Mouse (Mus musculus): ENCODE data around the gene Atp8a2. TPM values are rescaled to one million over a fixed set of nuclear protein-coding genes. Genes with fewer than 3 reads are reported as not detected.

Gene Atp8a2
- polyA plus RNA-seq, 1 experiment: 0.01 TPM

- no peaks in the 10 kb centered on the region for H3K79me2 ChIP-seq (ENCODE audit: control insufficient read depth, insufficient read depth)
- no peaks in the 10 kb centered on the region for H3K36me3 ChIP-seq (ENCODE audit: control insufficient read depth, insufficient read depth)
- peak in 1 of 3 experiments; percentile 14 for TF ChIP-seq MYOG (IDR thresholded peaks at IDR 0.05; ENCODE audit: control insufficient read depth in 1 of 3, insufficient read depth in 1 of 3, insufficient read length in 2 of 3, low read depth in 2 of 3)
- TF ChIP-seq POLR2A (IDR thresholded peaks at IDR 0.05; ENCODE audit: insufficient read length, low read depth): no peak
- TF ChIP-seq TCF3 (IDR thresholded peaks at IDR 0.05; ENCODE audit: insufficient read length, low read depth): no peak
- TF ChIP-seq REST (IDR thresholded peaks at IDR 0.05; ENCODE audit: insufficient read depth, insufficient read length): no peak
- TF ChIP-seq SRF (IDR thresholded peaks at IDR 0.05; ENCODE audit: control insufficient read depth, insufficient read length, low read depth): no peak
- no peak overlapping the region for H3ac ChIP-seq (ENCODE audit: control insufficient read depth, insufficient read length)
- H3K4me3 ChIP-seq: no peak overlapping the region
- peaks cover 6% of the 10 kb centered on the region for H3K27me3 ChIP-seq (ENCODE audit: control insufficient read depth, insufficient read depth, insufficient read length)
- no peak overlapping the region for H3K4me2 ChIP-seq (ENCODE audit: low read depth)
These were observed 521.6 kb downstream of the Atp8a2 start for GRCm38 (mm10) chr14:59675330-59675729.

GRCm38 (mm10) chr14:59674556-59674955 is 522.4 kb downstream of the Atp8a2 start:
- Histone ChIP-seq H3K4me3 (no peak overlapping the region), H3K27me3 (ENCODE audit: control insufficient read depth, insufficient read depth, insufficient read length) (peaks cover 6% of the 10 kb centered on the region), H3K36me3 (ENCODE audit: control insufficient read depth, insufficient read depth) (no peaks in the 10 kb centered on the region), H3K79me2 (ENCODE audit: control insufficient read depth, insufficient read depth) (no peaks in the 10 kb centered on the region), H3K4me2 (ENCODE audit: low read depth) (no peak overlapping the region), H3ac (ENCODE audit: control insufficient read depth, insufficient read length) (no peak overlapping the region)
- no peak for TF ChIP-seq REST (IDR thresholded peaks at IDR 0.05; ENCODE audit: insufficient read depth, insufficient read length)
- no peak for TF ChIP-seq POLR2AphosphoS2 (IDR thresholded peaks at IDR 0.05; ENCODE audit: insufficient read length, low read depth)
- no peak for TF ChIP-seq MYOD1 (IDR thresholded peaks at IDR 0.05; ENCODE audit: control insufficient read depth in 1 of 3, insufficient read length in 2 of 3, low read depth in 2 of 3)
- TF ChIP-seq POLR2A (IDR thresholded peaks at IDR 0.05; ENCODE audit: insufficient read length, low read depth): no peak
- no peak for TF ChIP-seq MAX (IDR thresholded peaks at IDR 0.05; ENCODE audit: low read depth)
- TF ChIP-seq E2F4 (IDR thresholded peaks at IDR 0.05; ENCODE audit: insufficient read depth): no peak
- no peak for TF ChIP-seq USF1 (IDR thresholded peaks at IDR 0.05; ENCODE audit: low read depth)
- no peak for TF ChIP-seq MYOG (IDR thresholded peaks at IDR 0.05; ENCODE audit: control insufficient read depth in 1 of 3, insufficient read depth in 1 of 3, insufficient read length in 2 of 3, low read depth in 2 of 3)
- TF ChIP-seq TCF12 (IDR thresholded peaks at IDR 0.05; ENCODE audit: insufficient read depth, poor library complexity, severe bottlenecking): no peak
- TF ChIP-seq TCF3 (IDR thresholded peaks at IDR 0.05; ENCODE audit: insufficient read length, low read depth): no peak
- TF ChIP-seq SRF (IDR thresholded peaks at IDR 0.05; ENCODE audit: control insufficient read depth, insufficient read length, low read depth): no peak
- no peak for TF ChIP-seq CEBPB (IDR thresholded peaks at IDR 0.05; ENCODE audit: insufficient read depth, poor library complexity, severe bottlenecking)

GRCm38 (mm10) chr14:59672893-59673515 is 524.0 kb downstream of the Atp8a2 start:
- Histone ChIP-seq H3K79me2 (ENCODE audit: control insufficient read depth, insufficient read depth) (no peaks in the 10 kb centered on the region), H3K4me2 (ENCODE audit: low read depth) (no peak overlapping the region), H3ac (ENCODE audit: control insufficient read depth, insufficient read length) (no peak overlapping the region), H3K27me3 (ENCODE audit: control insufficient read depth, insufficient read depth, insufficient read length) (peaks cover 6% of the 10 kb centered on the region), H3K36me3 (ENCODE audit: control insufficient read depth, insufficient read depth) (no peaks in the 10 kb centered on the region), H3K4me3 (no peak overlapping the region)
- TF ChIP-seq CEBPB (IDR thresholded peaks at IDR 0.05; ENCODE audit: insufficient read depth, poor library complexity, severe bottlenecking) (no peak), TCF12 (IDR thresholded peaks at IDR 0.05; ENCODE audit: insufficient read depth, poor library complexity, severe bottlenecking) (no peak), POLR2AphosphoS2 (IDR thresholded peaks at IDR 0.05; ENCODE audit: insufficient read length, low read depth) (no peak), SRF (IDR thresholded peaks at IDR 0.05; ENCODE audit: control insufficient read depth, insufficient read length, low read depth) (no peak), REST (IDR thresholded peaks at IDR 0.05; ENCODE audit: insufficient read depth, insufficient read length) (no peak), E2F4 (IDR thresholded peaks at IDR 0.05; ENCODE audit: insufficient read depth) (no peak), USF1 (IDR thresholded peaks at IDR 0.05; ENCODE audit: low read depth) (no peak), MAX (IDR thresholded peaks at IDR 0.05; ENCODE audit: low read depth) (no peak), MYOD1 (IDR thresholded peaks at IDR 0.05; ENCODE audit: control insufficient read depth in 1 of 3, insufficient read length in 2 of 3, low read depth in 2 of 3) (no peak), TCF3 (IDR thresholded peaks at IDR 0.05; ENCODE audit: insufficient read length, low read depth) (no peak), MYOG (IDR thresholded peaks at IDR 0.05; ENCODE audit: control insufficient read depth in 1 of 3, insufficient read depth in 1 of 3, insufficient read length in 2 of 3, low read depth in 2 of 3) (no peak), POLR2A (IDR thresholded peaks at IDR 0.05; ENCODE audit: insufficient read length, low read depth) (no peak)

GRCm38 (mm10) chr14:59657098-59657497 is 539.9 kb downstream of the Atp8a2 start:
- TF ChIP-seq MYOD1 (IDR thresholded peaks at IDR 0.05; ENCODE audit: control insufficient read depth in 1 of 3, insufficient read length in 2 of 3, low read depth in 2 of 3) (peak in 2 of 3 experiments; percentile 51 to 67), TCF3 (IDR thresholded peaks at IDR 0.05; ENCODE audit: insufficient read length, low read depth) (no peak), USF1 (IDR thresholded peaks at IDR 0.05; ENCODE audit: low read depth) (no peak)
- no peak overlapping the region for H3K4me2 ChIP-seq (ENCODE audit: low read depth)
- no peak overlapping the region for H3K4me3 ChIP-seq
- no peaks in the 10 kb centered on the region for H3K79me2 ChIP-seq (ENCODE audit: control insufficient read depth, insufficient read depth)
- no peak overlapping the region for H3ac ChIP-seq (ENCODE audit: control insufficient read depth, insufficient read length)
- H3K36me3 ChIP-seq (ENCODE audit: control insufficient read depth, insufficient read depth): no peaks in the 10 kb centered on the region
- H3K27me3 ChIP-seq (ENCODE audit: control insufficient read depth, insufficient read depth, insufficient read length): peaks cover under 1% of the 10 kb centered on the region

- no peaks in the 10 kb centered on the region for H3K27me3 ChIP-seq (ENCODE audit: control insufficient read depth, insufficient read depth, insufficient read length)
- no peak for TF ChIP-seq MAX (IDR thresholded peaks at IDR 0.05; ENCODE audit: low read depth)
- no peak for TF ChIP-seq E2F4 (IDR thresholded peaks at IDR 0.05; ENCODE audit: insufficient read depth)
- no peak for TF ChIP-seq REST (IDR thresholded peaks at IDR 0.05; ENCODE audit: insufficient read depth, insufficient read length)
- TF ChIP-seq POLR2AphosphoS2 (IDR thresholded peaks at IDR 0.05; ENCODE audit: insufficient read length, low read depth): no peak
- no peak for TF ChIP-seq MYOG (IDR thresholded peaks at IDR 0.05; ENCODE audit: control insufficient read depth in 1 of 3, insufficient read depth in 1 of 3, insufficient read length in 2 of 3, low read depth in 2 of 3)
- TF ChIP-seq TCF3 (IDR thresholded peaks at IDR 0.05; ENCODE audit: insufficient read length, low read depth): no peak
- no peak for TF ChIP-seq MYOD1 (IDR thresholded peaks at IDR 0.05; ENCODE audit: control insufficient read depth in 1 of 3, insufficient read length in 2 of 3, low read depth in 2 of 3)
- no peak for TF ChIP-seq POLR2A (IDR thresholded peaks at IDR 0.05; ENCODE audit: insufficient read length, low read depth)
- no peak for TF ChIP-seq TCF12 (IDR thresholded peaks at IDR 0.05; ENCODE audit: insufficient read depth, poor library complexity, severe bottlenecking)
- TF ChIP-seq SRF (IDR thresholded peaks at IDR 0.05; ENCODE audit: control insufficient read depth, insufficient read length, low read depth): no peak
- no peak for TF ChIP-seq CEBPB (IDR thresholded peaks at IDR 0.05; ENCODE audit: insufficient read depth, poor library complexity, severe bottlenecking)
- TF ChIP-seq USF1 (IDR thresholded peaks at IDR 0.05; ENCODE audit: low read depth): no peak
- H3ac ChIP-seq (ENCODE audit: control insufficient read depth, insufficient read length): no peak overlapping the region
- H3K79me2 ChIP-seq (ENCODE audit: control insufficient read depth, insufficient read depth): no peaks in the 10 kb centered on the region
- H3K4me3 ChIP-seq: no peak overlapping the region
- no peaks in the 10 kb centered on the region for H3K36me3 ChIP-seq (ENCODE audit: control insufficient read depth, insufficient read depth)
- H3K4me2 ChIP-seq (ENCODE audit: low read depth): peak overlapping the region; percentile 18
These were observed 540.4 kb downstream of the Atp8a2 start for GRCm38 (mm10) chr14:59656591-59656990.

Measured in myocyte (in vitro differentiated cells).